Mouse (Mus musculus): Measurements from ENCODE around the gene Copz1. TPM values are rescaled to one million over a fixed set of nuclear protein-coding genes. Genes with fewer than 3 reads are reported as not detected.
"Not testable (repeated sequence)": the region's sequence is repeated elsewhere in the genome, so short reads cannot be mapped to it uniquely, and the experiment has no call there.

The Copz1 gene
- total RNA-seq, 2 experiments from 2014 or later: 45.3 to 51.4 TPM

GRCm38 (mm10) chr15:103251595-103251994 is 20.9 kb upstream of the Copz1 start:
- no peak for DNase-seq

- DNase-seq: no peak
Measured at GRCm38 (mm10) chr15:103252660-103253059, 19.9 kb upstream of the Copz1 start.

- no peak for DNase-seq
Measured at GRCm38 (mm10) chr15:103253352-103253751, 19.2 kb upstream of the Copz1 start.

GRCm38 (mm10) chr15:103255169-103255568 is 17.3 kb upstream of the Copz1 start:
- DNase-seq: peak; percentile 31

- DNase-seq: no peak
Measured at GRCm38 (mm10) chr15:103256210-103256986, 16.1 kb upstream of the Copz1 start.

GRCm38 (mm10) chr15:103257790-103258728 is 14.5 kb upstream of the Copz1 start, which contains the start of gene Nfe2:
Nfe2 (minus strand) TSS chr15:103258403.
- peak; percentile 12 for DNase-seq

GRCm38 (mm10) chr15:103259162-103259561 is 13.4 kb upstream of the Copz1 start:
- no peak for DNase-seq

- no peak for DNase-seq
Measured at GRCm38 (mm10) chr15:103259989-103260388, 12.5 kb upstream of the Copz1 start.

GRCm38 (mm10) chr15:103264794-103265193 is 7.7 kb upstream of the Copz1 start:
- DNase-seq: no peak

- no peak for DNase-seq
Measured at GRCm38 (mm10) chr15:103268903-103269302, 3.6 kb upstream of the Copz1 start.

- not testable (repeated sequence) for DNase-seq
Measured at GRCm38 (mm10) chr15:103275943-103276342, 3.4 kb downstream of the Copz1 start.

- no peak for DNase-seq
Measured at GRCm38 (mm10) chr15:103277949-103278348, 5.4 kb downstream of the Copz1 start.

GRCm38 (mm10) chr15:103279750-103280149 is 7.2 kb downstream of the Copz1 start:
- peak; percentile 27 for DNase-seq

- DNase-seq: no peak
Measured at GRCm38 (mm10) chr15:103280817-103281464, 8.4 kb downstream of the Copz1 start.

GRCm38 (mm10) chr15:103281465-103282205 is 9.1 kb downstream of the Copz1 start:
- DNase-seq: no peak

- peak; percentile 50 for DNase-seq
Measured at GRCm38 (mm10) chr15:103284066-103284465, 11.6 kb downstream of the Copz1 start.

GRCm38 (mm10) chr15:103284647-103285046 is 12.1 kb downstream of the Copz1 start:
- no peak for DNase-seq

- DNase-seq: peak; percentile 58
Measured at GRCm38 (mm10) chr15:103285778-103286417, 13.4 kb downstream of the Copz1 start.

- no peak for DNase-seq
Measured at GRCm38 (mm10) chr15:103289600-103289999, 17.1 kb downstream of the Copz1 start.

- DNase-seq: no peak
Measured at GRCm38 (mm10) chr15:103290417-103290816, 17.9 kb downstream of the Copz1 start.

GRCm38 (mm10) chr15:103290843-103291242 is 18.3 kb downstream of the Copz1 start:
- DNase-seq: no peak
